Mouse (Mus musculus): Measurements from ENCODE around the gene Grk3.
A peak's percentile ranks its signal among the peaks of the same experiment; 100 is the strongest.

Gene Grk3

GRCm38 (mm10) chr5:113015236-113016061, at the start of gene Grk3:
TSS of gene Grk3 (minus strand) at chr5:113015791.
- DNase-seq (ENCODE audit: low read depth, low spot score) = no peak

DNA sequence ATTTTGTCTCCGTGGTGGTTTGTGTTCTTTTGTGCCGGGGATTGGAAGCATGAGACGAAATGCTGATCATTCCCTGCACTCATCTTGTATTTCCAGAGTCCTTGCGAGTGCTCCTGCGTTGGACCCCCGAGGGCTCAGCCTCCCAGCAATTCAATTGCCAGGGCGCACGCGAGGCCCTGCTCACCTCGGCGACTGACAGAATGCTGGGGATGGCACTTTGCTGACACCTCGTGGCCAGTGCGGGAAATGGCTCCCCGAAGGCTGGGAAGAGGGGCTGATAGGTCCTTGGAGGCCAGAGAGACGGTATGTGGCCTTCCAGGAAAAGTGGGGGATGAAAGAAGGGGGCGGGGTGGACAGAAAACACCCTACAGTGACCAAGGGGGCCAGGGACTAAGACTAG, 38.7 kb upstream of the Grk3 start:
- DNase-seq (ENCODE audit: low read depth, low spot score) = peak; percentile 70

DNA sequence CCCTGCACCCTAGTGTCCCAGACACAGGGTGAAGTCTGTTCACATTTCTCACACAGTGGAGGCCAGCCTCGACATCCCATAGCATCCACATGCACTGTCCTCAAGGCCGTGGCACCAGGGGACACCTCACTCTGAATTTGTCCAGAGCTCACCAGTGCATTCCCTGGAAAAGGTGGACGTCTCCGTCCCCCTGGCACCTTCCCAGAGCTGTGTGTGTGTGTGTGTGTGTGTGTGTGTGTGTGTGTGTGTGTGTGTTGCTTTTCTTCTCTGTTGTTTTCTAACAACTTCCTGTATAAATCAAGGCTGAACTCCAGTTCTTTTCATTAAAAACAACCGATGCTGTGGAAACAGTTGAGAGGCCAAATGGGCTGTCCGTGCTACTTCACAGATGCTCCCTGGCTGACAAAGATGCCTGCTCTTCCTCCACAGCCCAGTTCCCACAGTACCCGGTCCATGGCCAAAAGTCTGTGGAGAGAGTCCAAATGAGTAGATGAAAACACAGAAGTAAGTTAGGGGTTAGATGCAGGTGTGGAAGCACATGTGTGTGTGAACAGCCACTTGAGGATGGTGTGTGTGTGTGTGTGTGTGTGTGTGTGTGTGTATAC, 35.1 kb upstream of the Grk3 start:
- no peak for DNase-seq (ENCODE audit: low read depth, low spot score)

- no peak for DNase-seq (ENCODE audit: low read depth, low spot score)
Observed at GRCm38 (mm10) chr5:113049876-113050275, 34.3 kb upstream of the Grk3 start.

DNA sequence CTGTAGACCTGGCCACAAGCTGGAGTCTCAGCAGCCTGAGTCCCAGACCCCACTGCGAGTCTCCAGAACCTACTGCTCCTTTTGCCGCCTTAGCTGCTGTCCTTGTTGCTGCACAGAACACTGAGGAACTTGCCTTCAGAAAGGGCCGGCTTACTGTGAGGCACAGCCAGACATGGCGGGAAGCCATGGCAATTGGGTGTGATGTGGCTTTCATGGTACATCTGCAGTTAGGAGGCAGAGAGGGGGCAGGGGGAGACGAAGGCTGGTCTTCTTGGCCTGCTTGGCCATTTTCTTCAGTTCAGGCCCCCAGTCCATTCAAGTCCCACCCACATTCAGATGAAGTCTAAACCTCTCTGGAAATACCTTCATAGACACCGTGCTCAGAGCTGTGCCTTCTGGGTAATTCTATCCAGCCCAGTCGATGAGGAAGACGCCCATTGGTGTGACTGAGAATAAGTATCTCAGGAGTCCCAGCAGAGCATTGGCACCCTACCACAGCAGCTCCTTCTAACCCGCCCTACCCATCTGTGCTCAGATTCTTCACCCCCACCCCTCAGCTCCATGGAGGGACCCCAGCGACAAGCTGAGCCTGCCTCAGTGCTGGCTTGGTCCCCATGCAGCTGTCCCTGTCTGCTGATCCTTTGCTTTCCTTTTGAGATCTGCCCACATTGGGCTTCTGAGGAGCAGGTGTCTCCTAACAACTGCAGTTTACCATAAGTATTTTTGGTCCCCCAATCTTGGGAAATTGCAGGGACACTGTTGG, 30.1 kb upstream of the Grk3 start:
- no peak for DNase-seq (ENCODE audit: low read depth, low spot score)

DNA sequence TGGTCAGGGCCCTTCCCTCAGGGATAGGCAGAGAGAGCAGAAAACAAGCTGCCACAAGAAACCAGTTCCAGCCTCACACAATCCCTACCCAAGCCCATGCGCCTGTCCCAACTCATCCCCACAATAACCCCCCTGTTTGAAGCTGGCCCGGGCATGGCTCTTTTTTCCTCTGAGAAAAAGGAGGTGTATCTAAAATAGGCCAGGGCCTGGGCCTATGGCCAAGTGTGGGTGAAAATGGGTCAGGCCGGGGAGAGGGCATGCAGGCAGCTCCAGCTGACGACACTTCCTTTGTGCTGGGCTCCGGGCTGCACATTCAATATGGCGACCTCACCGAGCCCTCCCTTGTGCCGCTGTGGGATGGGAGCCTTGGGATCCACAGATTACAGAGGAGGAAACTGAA, 27.9 kb upstream of the Grk3 start:
- DNase-seq (ENCODE audit: low read depth, low spot score) = no peak

- peak; percentile 49 for DNase-seq (ENCODE audit: low read depth, low spot score)
Observed at GRCm38 (mm10) chr5:113041567-113042071, 26.0 kb upstream of the Grk3 start.

GRCm38 (mm10) chr5:113040776-113041175, 25.2 kb upstream of the Grk3 start:
- no peak for DNase-seq (ENCODE audit: low read depth, low spot score)

DNA sequence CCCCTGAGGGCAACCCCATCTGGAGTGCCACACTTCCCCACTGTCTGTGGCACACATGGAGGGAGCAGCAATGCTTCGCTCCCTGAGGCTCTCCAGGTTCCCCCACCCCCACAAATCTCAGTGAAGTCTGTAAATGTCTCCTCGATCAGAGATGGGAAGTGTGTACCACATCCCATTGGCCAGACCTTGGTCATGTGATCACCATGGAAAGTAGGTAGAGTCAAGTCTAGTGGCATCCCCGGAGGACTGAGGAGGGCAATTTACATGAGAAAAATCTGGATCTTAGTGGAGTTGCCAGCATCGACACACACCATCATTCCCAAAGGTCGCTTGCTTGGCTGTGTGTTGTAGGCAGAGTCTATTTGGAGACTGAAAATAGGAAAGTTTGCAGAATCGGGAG, 23.0 kb upstream of the Grk3 start:
- no peak for DNase-seq (ENCODE audit: low read depth, low spot score)

GRCm38 (mm10) chr5:113035094-113036047, 19.8 kb upstream of the Grk3 start:
- no peak for DNase-seq (ENCODE audit: low read depth, low spot score)

GRCm38 (mm10) chr5:113031201-113031754, 15.7 kb upstream of the Grk3 start:
- DNase-seq (ENCODE audit: low read depth, low spot score) = no peak

- DNase-seq (ENCODE audit: low read depth, low spot score) = no peak
Observed at GRCm38 (mm10) chr5:113030082-113030481, 14.5 kb upstream of the Grk3 start.

GRCm38 (mm10) chr5:113026706-113027105, 11.1 kb upstream of the Grk3 start:
- no peak for DNase-seq (ENCODE audit: low read depth, low spot score)

- no peak for DNase-seq (ENCODE audit: low read depth, low spot score)
Observed at GRCm38 (mm10) chr5:113024154-113024764, 8.7 kb upstream of the Grk3 start.

GRCm38 (mm10) chr5:113018190-113018589, 2.6 kb upstream of the Grk3 start:
- no peak for DNase-seq (ENCODE audit: low read depth, low spot score)

DNA sequence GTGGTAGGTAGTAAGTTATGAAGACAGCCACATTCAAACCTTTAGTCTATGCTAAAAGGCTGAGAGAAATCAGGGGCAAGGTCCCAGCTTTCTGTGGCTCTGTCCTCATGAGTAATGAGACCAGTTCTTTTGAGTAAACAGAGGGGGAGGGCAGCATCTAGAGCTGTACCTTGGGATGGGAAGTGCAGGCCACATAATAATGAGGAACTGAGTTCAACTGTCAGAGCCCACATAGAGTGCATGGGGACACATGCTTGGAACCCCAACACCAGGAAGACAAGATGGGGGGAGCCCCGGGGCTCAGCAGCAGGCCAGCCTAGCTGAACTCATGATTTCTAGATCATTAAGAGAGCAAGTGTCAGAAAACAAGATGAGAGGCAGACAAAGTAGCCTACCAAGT, 1.4 kb upstream of the Grk3 start:
- DNase-seq (ENCODE audit: low read depth, low spot score) = no peak

DNA sequence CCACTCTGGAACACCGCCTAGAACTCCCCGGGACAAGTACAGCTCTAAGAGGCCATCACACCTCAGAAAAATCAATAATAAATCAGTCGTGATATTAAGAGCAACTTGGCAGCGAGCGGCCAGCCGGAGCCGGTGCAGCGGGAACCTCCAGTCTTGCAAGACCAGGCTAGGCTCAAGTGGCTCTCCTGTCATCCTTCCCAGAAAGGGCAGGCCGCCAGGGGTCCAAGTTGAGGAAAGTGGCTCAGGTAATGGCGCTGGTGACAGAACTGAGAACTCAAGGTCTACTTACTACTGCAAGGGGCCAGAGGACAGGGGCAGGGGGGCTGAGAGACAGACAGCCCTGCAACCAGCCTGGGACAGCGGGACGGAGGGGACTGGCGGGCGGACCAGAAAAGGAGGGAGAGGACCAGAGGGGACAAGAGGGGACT, 769 bp downstream of the Grk3 start:
- DNase-seq (ENCODE audit: low read depth, low spot score) = no peak

DNA sequence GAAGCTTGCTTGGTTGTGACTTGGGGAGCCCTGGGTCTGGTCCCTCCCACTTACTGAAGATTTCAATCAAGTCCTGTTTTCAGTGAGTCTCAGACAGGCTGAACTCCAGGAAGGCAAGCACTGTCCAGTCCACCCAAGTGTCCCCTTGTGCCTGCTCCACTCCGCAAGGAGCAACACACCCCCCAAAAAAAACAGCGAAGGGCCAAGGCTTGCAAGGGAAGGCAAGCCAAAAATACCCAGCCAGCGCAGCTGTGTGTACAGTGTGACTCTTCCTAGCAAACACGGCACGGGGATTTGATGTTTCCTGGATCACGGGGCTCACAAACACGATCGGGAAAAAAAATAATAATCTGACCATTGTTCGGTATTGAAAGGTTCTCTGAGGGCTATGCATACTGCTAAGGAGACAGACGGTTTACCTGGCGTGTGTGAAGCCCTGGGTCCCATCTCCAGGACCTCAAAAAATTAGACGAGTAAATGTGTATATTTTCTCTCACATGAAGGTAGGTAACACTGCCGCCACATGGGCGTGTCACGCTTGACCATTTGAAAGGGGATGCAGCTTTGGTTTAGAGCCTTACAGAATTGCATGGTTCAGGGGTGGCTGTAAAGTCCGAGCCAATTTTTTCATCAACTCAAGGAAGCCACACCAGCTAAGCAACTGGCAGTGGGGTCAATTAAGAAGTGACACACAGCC, 1.3 kb downstream of the Grk3 start:
- DNase-seq (ENCODE audit: low read depth, low spot score) = no peak

DNA sequence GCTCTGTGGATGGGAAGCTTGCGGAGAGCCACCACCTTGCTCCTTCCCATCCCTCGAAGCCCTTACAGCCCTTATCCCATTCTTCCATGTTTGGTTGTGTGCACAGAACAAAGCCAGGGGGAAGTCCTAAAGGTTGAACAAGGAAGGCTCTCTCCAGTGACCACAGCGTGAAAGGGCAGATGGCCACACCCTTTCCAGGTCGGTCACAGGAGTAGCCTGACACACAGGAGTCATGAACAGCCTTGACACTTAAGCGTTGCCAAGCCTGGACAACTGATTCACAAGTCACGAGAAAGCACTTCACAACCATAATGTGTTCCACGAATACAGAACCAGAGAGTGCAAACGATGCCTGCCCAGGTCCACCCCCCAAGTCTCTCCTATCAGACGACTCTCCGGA, 3.7 kb downstream of the Grk3 start:
- no peak for DNase-seq (ENCODE audit: low read depth, low spot score)

Data from retina, postnatal 7 days (tissue).